Mouse (Mus musculus): Measurements from ENCODE around the gene Rdh9.

DNA sequence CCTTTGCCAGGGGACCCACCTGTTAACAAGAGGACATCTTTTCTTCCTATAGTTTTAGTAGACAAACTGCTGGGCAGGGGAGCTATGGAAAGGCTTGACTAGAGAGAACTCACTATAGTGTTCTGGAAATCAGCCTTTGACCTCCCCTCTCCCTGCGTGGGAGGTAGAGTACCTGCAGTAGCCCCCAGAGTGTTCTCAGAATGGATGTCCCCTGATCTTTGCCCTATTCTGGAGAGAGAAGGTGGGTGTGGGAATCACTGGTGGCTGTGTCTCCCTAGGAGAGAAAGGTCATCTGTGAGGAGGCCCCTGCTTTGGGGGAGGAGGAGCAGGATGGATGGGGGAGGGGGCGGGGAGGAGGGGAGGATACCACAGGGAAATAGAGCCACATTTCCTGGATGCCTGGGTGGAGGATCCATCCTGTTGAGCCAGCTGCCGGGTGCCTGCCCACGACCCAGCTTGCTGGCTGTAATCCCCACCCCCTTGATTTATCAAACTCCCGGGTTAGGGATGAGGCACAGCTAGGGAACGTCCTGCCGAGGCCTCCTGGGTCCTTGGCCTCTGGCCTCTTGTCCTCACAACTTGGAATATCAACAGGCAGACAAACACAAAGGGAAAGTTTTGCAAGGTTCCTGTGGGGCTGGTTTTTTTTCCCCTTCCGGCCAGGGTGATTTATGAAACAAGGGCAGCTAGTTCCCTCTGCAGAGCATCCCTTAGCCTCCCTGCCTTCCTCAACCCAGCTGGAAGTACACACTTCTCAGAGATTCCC lies 27.2 kb upstream of the Rdh9 start:
- no peak for TF ChIP-seq POLR2A (IDR thresholded peaks at IDR 0.05; ENCODE audit: control insufficient read depth, low read depth, low read length)
- TF ChIP-seq CTCF (IDR thresholded peaks at IDR 0.05; ENCODE audit: control insufficient read depth, insufficient read depth, insufficient replicate concordance, low read depth, low read length): no peak

Data from testis, adult 2 months (tissue).